8 mouse cellular contexts compared by ENCODE assay signal in the genomic region with DNA sequence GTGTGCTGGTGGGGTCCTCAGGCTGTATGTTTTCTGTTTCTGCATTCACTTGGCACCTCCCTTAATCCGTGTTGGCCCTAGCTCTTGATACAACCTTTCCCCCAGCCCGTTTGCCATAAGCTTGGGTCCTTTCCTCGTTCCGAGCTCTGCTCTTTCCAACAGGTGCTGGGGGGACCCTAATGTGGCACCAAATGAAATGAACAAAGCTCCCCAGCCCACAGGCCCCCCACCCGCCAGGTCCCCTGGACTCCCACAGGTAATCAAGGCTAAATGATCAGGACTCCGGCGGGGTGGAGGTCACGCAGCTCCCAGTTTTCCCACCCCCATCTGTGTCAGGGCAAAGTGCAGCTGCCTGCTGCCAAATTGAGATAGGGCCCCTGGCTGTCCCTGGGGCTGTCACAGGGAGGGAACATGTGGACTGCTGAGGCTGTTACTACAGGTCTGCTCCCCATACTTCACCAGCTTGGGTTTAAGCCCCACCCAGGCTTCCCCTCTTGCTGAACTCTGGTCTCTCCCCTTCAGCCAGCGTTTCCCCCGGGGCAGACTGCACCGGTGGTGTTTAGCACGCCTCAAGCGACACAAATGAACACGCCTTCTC. TPM values are rescaled to one million over a fixed set of nuclear protein-coding genes. Genes with fewer than 3 reads are reported as not detected.
DNase-seq lines count a peak whose midpoint lies in the region; ATAC-seq and TF ChIP-seq lines count a peak whose summit lies in the region.

No protein-coding gene starts in this region.

- TF ChIP-seq CTCF in cerebellum, adult 2 months (IDR thresholded peaks at IDR 0.05; ENCODE audit: borderline replicate concordance, insufficient read depth, low read depth, low read length): no peak

- TF ChIP-seq POLR2A in cerebellum, adult 2 months (IDR thresholded peaks at IDR 0.05; ENCODE audit: borderline replicate concordance, insufficient read depth, low read length): no peak

- 5% methylated on average over 14 of the region's 14 CpGs for WGBS in cerebellum, adult 2 months
- WGBS in forebrain, embryonic 15.5 days: 9% methylated on average over 14 of the region's 14 CpGs
- WGBS in stomach, embryonic 16.5 days: 4% methylated on average over 14 of the region's 14 CpGs

- peak overlapping the region; percentile 72 for H3K4me3 ChIP-seq in cerebellum, adult 2 months (replicated peaks; ENCODE audit: insufficient read depth, low read depth, low read length)
- H3K4me3 ChIP-seq in forebrain, embryonic 15.5 days: peak overlapping the region; percentile 87
- peak overlapping the region; percentile 93 for H3K4me3 ChIP-seq in stomach, embryonic 16.5 days (replicated peaks; ENCODE audit: low read length)

- H3K36me3 ChIP-seq in forebrain, embryonic 15.5 days: peaks cover 35% of the 10 kb centered on the region
- peaks cover 27% of the 10 kb centered on the region for H3K36me3 ChIP-seq in stomach, embryonic 16.5 days (ENCODE audit: control insufficient read depth, insufficient read depth, low read length)

- DNase-seq in cerebellum, adult 2 months: peak in 1 of 2 experiments; percentile 32
- DNase-seq in adrenal gland, postnatal 36 days: peak; percentile 63
- DNase-seq in kidney, adult 18-20 months: peak; percentile 67
- peak; percentile 22 to 32 for DNase-seq in lung, postnatal 4 days
- no peak for DNase-seq in layer of hippocampus, adult 18-20 months (ENCODE audit: low spot score in 2 of 2)

- H3K4me1 ChIP-seq in cerebellum, adult 2 months (ENCODE audit: control insufficient read depth, insufficient read depth, low read length): peaks cover 19% of the 10 kb centered on the region
- peaks cover 29% of the 10 kb centered on the region for H3K4me1 ChIP-seq in forebrain, embryonic 15.5 days
- H3K4me1 ChIP-seq in stomach, embryonic 16.5 days (ENCODE audit: control insufficient read depth, insufficient read depth, low read length): peaks cover 28% of the 10 kb centered on the region

- H3K9me3 ChIP-seq in forebrain, embryonic 15.5 days: no peaks in the 10 kb centered on the region
- H3K9me3 ChIP-seq in stomach, embryonic 16.5 days (replicated peaks; ENCODE audit: control insufficient read depth, low read length): no peaks in the 10 kb centered on the region

- no peaks in the 10 kb centered on the region for H3K27me3 ChIP-seq in cerebellum, adult 2 months (ENCODE audit: control insufficient read depth, insufficient read depth, low read length)
- H3K27me3 ChIP-seq in forebrain, embryonic 15.5 days: no peaks in the 10 kb centered on the region
- no peaks in the 10 kb centered on the region for H3K27me3 ChIP-seq in stomach, embryonic 16.5 days (ENCODE audit: control insufficient read depth, insufficient read depth, low read length)

- no peak for ATAC-seq in cerebellum, adult (ENCODE audit: insufficient number of reproducible peaks, low FRiP score, low TSS enrichment)
- no peak for ATAC-seq in forebrain, embryonic 15.5 days (replicated peaks)
- no peak for ATAC-seq in stomach, embryonic 16.5 days (ENCODE audit: insufficient read depth, low FRiP score)

- peak overlapping the region; percentile 80 for H3K9ac ChIP-seq in forebrain, embryonic 15.5 days (replicated peaks)
- H3K9ac ChIP-seq in stomach, embryonic 16.5 days (ENCODE audit: low read length): peak overlapping the region; percentile 96

- peak overlapping the region; percentile 58; the same call in 1 of the 2 replicates for H3K27ac ChIP-seq in cerebellum, adult 2 months (ENCODE audit: insufficient read depth, low read length)
- H3K27ac ChIP-seq in forebrain, embryonic 15.5 days (replicated peaks): peak overlapping the region; percentile 89; the same call in 1 of the 2 replicates
- peak overlapping the region; percentile 95 for H3K27ac ChIP-seq in stomach, embryonic 16.5 days (ENCODE audit: low read length)

- peak overlapping the region; percentile 59 for H3K4me2 ChIP-seq in forebrain, embryonic 15.5 days (replicated peaks)
- peak overlapping the region; percentile 98 for H3K4me2 ChIP-seq in stomach, embryonic 16.5 days (ENCODE audit: low read depth, low read length)

RNA-seq across cellular contexts. Expression of a gene that starts 5.7 kb away (rescaled TPM):
- 184 and 193 TPM in 2 replicates for polyA plus RNA-seq in cerebellum, adult 2 months (2012; rRNA removed)
- 100 to 1,000 TPM; 352 to 397 TPM for total RNA-seq in adrenal gland, postnatal 36 days (2021)
- 137 and 140 TPM in 2 replicates for polyA plus RNA-seq in forebrain, embryonic 15.5 days (2015; fragmentation: Nextera tagmentation; extraction: Ambion mirVana)
- polyA plus RNA-seq in stomach, embryonic 16.5 days (2015; fragmentation: Nextera tagmentation; extraction: Ambion mirVana): 144 and 155 TPM in 2 replicates
- 100 to 1,000 TPM; 278 to 283 TPM for total RNA-seq in layer of hippocampus, adult 18-20 months (2021)

RNA-seq across cellular contexts. Expression of a gene that starts 19.2 kb away (rescaled TPM):
- polyA plus RNA-seq in cerebellum, adult 2 months (2012; rRNA removed): 123 and 137 TPM in 2 replicates
- 10 to 100 TPM; 13.5 to 15.0 TPM for total RNA-seq in adrenal gland, postnatal 36 days (2021)
- polyA plus RNA-seq in forebrain, embryonic 15.5 days (2015; fragmentation: Nextera tagmentation; extraction: Ambion mirVana): 51.8 and 54.4 TPM in 2 replicates
- polyA plus RNA-seq in stomach, embryonic 16.5 days (2015; fragmentation: Nextera tagmentation; extraction: Ambion mirVana): 9.7 and 10.3 TPM in 2 replicates
- total RNA-seq in layer of hippocampus, adult 18-20 months (2021): 100 to 1,000 TPM; 445 to 503 TPM

RNA-seq across cellular contexts. Expression of a gene that starts 22.4 kb away (rescaled TPM):
- polyA plus RNA-seq in cerebellum, adult 2 months (2012; rRNA removed): 203 and 204 TPM in 2 replicates
- 100 to 1,000 TPM; 288 to 322 TPM for total RNA-seq in adrenal gland, postnatal 36 days (2021)
- polyA plus RNA-seq in forebrain, embryonic 15.5 days (2015; fragmentation: Nextera tagmentation; extraction: Ambion mirVana): 379 and 388 TPM in 2 replicates
- 291 and 307 TPM in 2 replicates for polyA plus RNA-seq in stomach, embryonic 16.5 days (2015; fragmentation: Nextera tagmentation; extraction: Ambion mirVana)
- total RNA-seq in layer of hippocampus, adult 18-20 months (2021): 100 to 1,000 TPM; 206 to 212 TPM

RNA-seq across cellular contexts. Expression of a gene that starts 43.7 kb away (rescaled TPM):
- polyA plus RNA-seq in cerebellum, adult 2 months (2012; rRNA removed): 38.6 and 41.2 TPM in 2 replicates
- 10 to 100 TPM; 37.0 to 56.4 TPM for total RNA-seq in adrenal gland, postnatal 36 days (2021)
- 86.4 and 96.1 TPM in 2 replicates for polyA plus RNA-seq in forebrain, embryonic 15.5 days (2015; fragmentation: Nextera tagmentation; extraction: Ambion mirVana)
- 75.2 and 84.9 TPM in 2 replicates for polyA plus RNA-seq in stomach, embryonic 16.5 days (2015; fragmentation: Nextera tagmentation; extraction: Ambion mirVana)
- total RNA-seq in layer of hippocampus, adult 18-20 months (2021): 10 to 100 TPM; 21.5 to 26.2 TPM

RNA-seq across cellular contexts. Expression of a gene that starts 43.7 kb away (rescaled TPM):
- 94.4 and 97.2 TPM in 2 replicates for polyA plus RNA-seq in cerebellum, adult 2 months (2012; rRNA removed)
- 10 to 100 TPM; 19.3 to 66.2 TPM for total RNA-seq in adrenal gland, postnatal 36 days (2021)
- 19.2 and 19.8 TPM in 2 replicates for polyA plus RNA-seq in forebrain, embryonic 15.5 days (2015; fragmentation: Nextera tagmentation; extraction: Ambion mirVana)
- 11.6 and 12.9 TPM in 2 replicates for polyA plus RNA-seq in stomach, embryonic 16.5 days (2015; fragmentation: Nextera tagmentation; extraction: Ambion mirVana)
- 10 to 100 TPM; 73.3 to 75.5 TPM for total RNA-seq in layer of hippocampus, adult 18-20 months (2021)

Comparison
In these comparisons a context has a peak if more than half of its experiments do, and no peak if none do; other contexts are left out.
1. DNase-seq: peak in adrenal gland, postnatal 36 days (2 of 2), kidney, adult 18-20 months (single experiment) and lung, postnatal 4 days (2 of 2); none in layer of hippocampus, adult 18-20 months (0 of 2).
2. Peak in every context shown above with its lines, with median percentiles within 50 percentile points of each other: H3K27ac ChIP-seq and H3K4me3 ChIP-seq.